Mouse (Mus musculus) spleen, adult 2 months (tissue): ENCODE results near the gene Zxdb. TPM values are rescaled to one million over a fixed set of nuclear protein-coding genes. Genes with fewer than 3 reads are reported as not detected.
"Not testable (repeated sequence)": the region's sequence is repeated elsewhere in the genome, so short reads cannot be mapped to it uniquely, and the experiment has no call there.

Experiments
- DNase-seq, 2 experiments: peaks; one replicate each; pipeline versions ENCODE4 v3.0.0 to v3.0.0-alpha.2; 2012 to 2021; ENCODE audit warnings: low spot score in 2 of 2, low read depth in 1 of 2
- H3K27ac ChIP-seq: fragments of 200-500 bp; 2 replicates; pipeline ENCODE4 v1.5.1; 2012; ENCODE audit warnings: low read length, inconsistent platforms; ENCODE audit not compliant: insufficient read depth
- H3K27me3 ChIP-seq: fragments of 200-500 bp; 2 replicates; pipeline ENCODE4 v1.6.1; 2012; ENCODE audit warnings: mild to moderate bottlenecking, moderate library complexity, low read length, inconsistent platforms; ENCODE audit not compliant: control insufficient read depth, insufficient read depth
- H3K36me3 ChIP-seq: fragments of 200-500 bp; 2 replicates; pipeline ENCODE4 v1.6.1; 2012; ENCODE audit warnings: mild to moderate bottlenecking, low read length, inconsistent platforms; ENCODE audit not compliant: control insufficient read depth, insufficient read depth
- H3K4me1 ChIP-seq: fragments of 200-500 bp; 2 replicates; pipeline ENCODE4 v1.6.1; 2011; ENCODE audit warnings: inconsistent platforms; ENCODE audit not compliant: control insufficient read depth, insufficient read depth, insufficient read length
- H3K4me3 ChIP-seq: fragments of 200-500 bp; 2 replicates; pipeline ENCODE4 v1.5.1; 2011; ENCODE audit warnings: mild to moderate bottlenecking, inconsistent platforms; ENCODE audit not compliant: insufficient read depth, insufficient read length; ENCODE audit errors: extremely low read depth
- CTCF ChIP-seq: fragments of 200-500 bp; IDR thresholded peaks from 2 replicates; pipeline ENCODE4 v1.5.1; 2011; ENCODE audit warnings: mild to moderate bottlenecking, inconsistent platforms; ENCODE audit not compliant: insufficient read depth, insufficient read length, insufficient replicate concordance; ENCODE audit errors: extremely low read depth
- POLR2A ChIP-seq: fragments of 200-500 bp; IDR thresholded peaks from 2 replicates; pipeline ENCODE4 v1.6.1; 2011; ENCODE audit warnings: low read depth, low read length, inconsistent platforms
- WGBS: fragments of 180-500 bp; shearing (Covaris S2); methylation state at CpG from one replicate; pipeline ENCODE4 v1.1.7; 2018; 5-methylcytosine and 5-hydroxymethylcytosine counted together
- polyA plus RNA-seq: library from polyadenylated mRNA; depleted of rRNA; stranded (reverse); fragments of >200 nt; gene quantifications from 2 replicates; pipeline ENCODE4 v1.2.3, GENCODE M21; 2012; rRNA removed

The Zxdb gene
- 2.9 and 3.7 TPM in 2 replicates for polyA plus RNA-seq

GRCm38 (mm10) chrX:94724192-94724971 is at the start of gene Zxdb:
TSS of gene Zxdb (plus strand) at chrX:94724569.
- not testable (repeated sequence) for H3K27me3 ChIP-seq, H3K36me3 ChIP-seq, H3K4me3 ChIP-seq, DNase-seq, H3K27ac ChIP-seq, H3K4me1 ChIP-seq
- WGBS, result no CpG with 5 or more reads among the region's 60 CpGs

GRCm38 (mm10) chrX:94674977-94675376 is 49.4 kb upstream of the Zxdb start:
- no peak overlapping the region for H3K27ac ChIP-seq
- H3K27me3 ChIP-seq, result no peaks in the 10 kb centered on the region
- H3K36me3 ChIP-seq, result no peaks in the 10 kb centered on the region
- TF ChIP-seq CTCF (no peak), POLR2A (no peak)
- 46% methylated on average over 4 of the region's 4 CpGs for WGBS
- DNase-seq, result peak; percentile 0 to 4
- H3K4me3 ChIP-seq, result no peak overlapping the region
- no peaks in the 10 kb centered on the region for H3K4me1 ChIP-seq

GRCm38 (mm10) chrX:94681581-94681980 is 42.8 kb upstream of the Zxdb start:
- not testable (repeated sequence) for H3K27me3 ChIP-seq, H3K36me3 ChIP-seq, H3K27ac ChIP-seq, H3K4me3 ChIP-seq, DNase-seq, H3K4me1 ChIP-seq
- WGBS, result no CpG with 5 or more reads among the region's 2 CpGs

- WGBS, result 80% methylated on average over 5 of the region's 5 CpGs
- H3K4me1 ChIP-seq, DNase-seq, H3K27ac ChIP-seq, H3K36me3 ChIP-seq, H3K27me3 ChIP-seq, H3K4me3 ChIP-seq: not testable (repeated sequence)
Measured at GRCm38 (mm10) chrX:94689593-94689992, 34.8 kb upstream of the Zxdb start.

GRCm38 (mm10) chrX:94706676-94707075 is 17.7 kb upstream of the Zxdb start:
- H3K4me3 ChIP-seq, DNase-seq, H3K27me3 ChIP-seq, H3K36me3 ChIP-seq, H3K4me1 ChIP-seq, H3K27ac ChIP-seq: not testable (repeated sequence)
- 92% methylated on average over 7 of the region's 7 CpGs for WGBS

GRCm38 (mm10) chrX:94709752-94710151 is 14.6 kb upstream of the Zxdb start:
- not testable (repeated sequence) for H3K27me3 ChIP-seq, H3K4me1 ChIP-seq, H3K27ac ChIP-seq, DNase-seq, H3K4me3 ChIP-seq, H3K36me3 ChIP-seq
- no CpG with 5 or more reads among the region's 3 CpGs for WGBS

GRCm38 (mm10) chrX:94724972-94725569 is 702 bp downstream of the Zxdb start:
- DNase-seq, H3K4me3 ChIP-seq, H3K4me1 ChIP-seq, H3K27ac ChIP-seq, H3K27me3 ChIP-seq, H3K36me3 ChIP-seq: not testable (repeated sequence)
- WGBS, result 81% methylated on average over 40 of the region's 102 CpGs

GRCm38 (mm10) chrX:94725627-94726083 is 1.3 kb downstream of the Zxdb start:
- not testable (repeated sequence) for DNase-seq, H3K4me1 ChIP-seq, H3K4me3 ChIP-seq, H3K27ac ChIP-seq, H3K27me3 ChIP-seq, H3K36me3 ChIP-seq
- no CpG with 5 or more reads among the region's 41 CpGs for WGBS
